Mouse (Mus musculus) adrenal gland, postnatal 4 days (tissue): ENCODE data around the gene Cfap97. TPM values are rescaled to one million over a fixed set of nuclear protein-coding genes. Genes with fewer than 3 reads are reported as not detected.
"Not testable (repeated sequence)": the region's sequence is repeated elsewhere in the genome, so short reads cannot be mapped to it uniquely, and the experiment has no call there.

ENCODE experiments used
- DNase-seq, 2 experiments: peaks; one replicate each; pipeline ENCODE4 v3.0.0; 2021 to 2022; ENCODE audit warnings: low spot score in 2 of 2, mixed read lengths in 2 of 2
- long read RNA-seq, 2 experiments: library from polyadenylated mRNA; stranded (forward); transcript quantifications; one replicate each; pipeline ENCODE4 v2.0.0; 2021
- total RNA-seq, 2 experiments: library from RNA; stranded (reverse); gene quantifications; 2 replicates each; pipeline ENCODE4 v1.2.3; 2021

Gene Cfap97
- total RNA-seq = 10 to 100 TPM; 24.4 to 26.8 TPM
- long read RNA-seq, experiment 1, full-length matches to known transcripts = 1 of 3 reads
- long read RNA-seq, experiment 1, partial matches to known transcripts = 2 of 3 reads
- long read RNA-seq, experiment 1, other reads (novel, unspliced or antisense) = 0 of 3 reads
- long read RNA-seq, experiment 2, full-length matches to known transcripts = 3 of 7 reads
- long read RNA-seq, experiment 2, partial matches to known transcripts = 0 of 7 reads
- long read RNA-seq, experiment 2, other reads (novel, unspliced or antisense) = 4 of 7 reads

DNA sequence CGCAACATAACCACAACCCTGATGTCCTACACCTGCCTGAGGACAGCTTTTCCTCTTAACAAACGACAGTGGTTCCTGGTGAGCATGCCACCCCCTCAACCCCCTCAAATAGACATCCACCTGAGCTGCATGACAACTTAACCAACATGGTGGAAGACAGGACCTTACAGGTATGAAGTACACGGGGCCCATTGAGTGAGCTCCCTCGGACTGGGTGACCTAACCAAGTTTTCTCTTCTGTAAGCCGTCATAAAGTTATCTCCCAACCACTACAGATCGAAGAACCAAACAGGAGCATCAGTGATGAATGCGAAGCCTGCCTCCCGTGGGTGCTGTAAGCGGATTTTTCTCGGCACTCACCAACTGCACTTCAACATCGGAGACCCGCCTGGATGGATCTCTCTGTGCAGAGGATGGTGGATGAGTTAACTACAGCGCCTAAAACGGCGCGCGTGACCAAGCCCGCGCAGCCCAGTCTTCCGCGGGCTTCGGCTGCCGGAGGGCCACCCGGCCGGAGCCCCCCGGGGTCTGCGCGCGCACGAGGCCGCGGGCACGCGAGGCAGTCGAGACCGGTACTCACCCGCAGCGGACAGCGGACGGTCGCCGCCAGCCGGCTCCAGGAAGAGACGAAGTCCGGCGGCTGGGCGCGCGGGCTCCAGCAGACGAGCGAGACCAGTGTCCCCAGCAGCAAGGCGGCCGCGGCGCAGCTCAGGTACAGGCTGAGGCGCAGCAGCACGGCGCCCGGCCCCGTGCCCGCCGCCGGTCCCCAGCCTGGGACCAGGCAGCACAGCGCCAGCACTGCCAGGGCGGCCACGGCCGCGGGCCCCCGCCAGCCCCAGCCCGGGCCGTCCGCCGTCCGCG, at the start of gene Cfap97:
Gene Cfap97 (plus strand): TSS at position 570 of the 861 bp plus-strand sequence.
- DNase-seq = peak; percentile 13 to 19

DNA sequence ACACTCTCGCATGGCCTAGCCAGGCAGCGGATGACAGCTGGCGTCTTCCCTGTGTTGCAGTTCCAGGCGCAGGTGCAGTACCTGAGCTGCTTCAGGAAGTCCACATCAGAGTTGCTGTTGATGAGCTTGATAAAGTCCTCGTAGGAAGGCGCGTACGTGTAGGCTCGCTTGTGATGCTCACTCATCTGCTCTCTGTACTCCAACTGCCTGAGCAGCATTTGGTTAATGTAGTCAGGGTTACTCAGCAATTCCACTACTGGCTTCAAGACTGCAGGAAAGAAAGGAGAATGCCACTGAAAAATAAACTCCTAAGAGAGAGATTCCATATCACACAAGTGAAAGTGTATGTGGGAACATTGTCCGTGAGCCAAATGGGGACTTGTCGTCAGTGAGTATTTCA, 48.1 kb upstream of the Cfap97 start:
- no peak for DNase-seq

DNA sequence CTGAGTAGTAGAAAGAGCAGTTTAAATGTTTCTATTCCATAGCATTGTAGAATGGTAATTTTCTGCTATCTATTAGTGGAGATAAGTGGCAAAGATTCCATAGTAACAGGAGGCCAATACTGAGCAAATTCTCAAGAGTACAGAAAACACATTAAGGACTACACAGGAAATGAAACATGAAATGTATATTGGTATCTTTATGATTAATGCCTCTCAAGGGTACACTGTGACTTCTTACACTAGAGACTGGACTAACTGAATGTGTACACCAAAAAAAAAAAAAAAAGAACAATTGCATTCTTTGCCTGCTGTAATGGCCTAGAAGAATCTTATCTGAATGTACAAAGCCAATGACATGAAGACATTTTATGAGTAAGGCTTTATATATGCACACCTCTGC, 43.9 kb upstream of the Cfap97 start:
- DNase-seq = no peak

DNA sequence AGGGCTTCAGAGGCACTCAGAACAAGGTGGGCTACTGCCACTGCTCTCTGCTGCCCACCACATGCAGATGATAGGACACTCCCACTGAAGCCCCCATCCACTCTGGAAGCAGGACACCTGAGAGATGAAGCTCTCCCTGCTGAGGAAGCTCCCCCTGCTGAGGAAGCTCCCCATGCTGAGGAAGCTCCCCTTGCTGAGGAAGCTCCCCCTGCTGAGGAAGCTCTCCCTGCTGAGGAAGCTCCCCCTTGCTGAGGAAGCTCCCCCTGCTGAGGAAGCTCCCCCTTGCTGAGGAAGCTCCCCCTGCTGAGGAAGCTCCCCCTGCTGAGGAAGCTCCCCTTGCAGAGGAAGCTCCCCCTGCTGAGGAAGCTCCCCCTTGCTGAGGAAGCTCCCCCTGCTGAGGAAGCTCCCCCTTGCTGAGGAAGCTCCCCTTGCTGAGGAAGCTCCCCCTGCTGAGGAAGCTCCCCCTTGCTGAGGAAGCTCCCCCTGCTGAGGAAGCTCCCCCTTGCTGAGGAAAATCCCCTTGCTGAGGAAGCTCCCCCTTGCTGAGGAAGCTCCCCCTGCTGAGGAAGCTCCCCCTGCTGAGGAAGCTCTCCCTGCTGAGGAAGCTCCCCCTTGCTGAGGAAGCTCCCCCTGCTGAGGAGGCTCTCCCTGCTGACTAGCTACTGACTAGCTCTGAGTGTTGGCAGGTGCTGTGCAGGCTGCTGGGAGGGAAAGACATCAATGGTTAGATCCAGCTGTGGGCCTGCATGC, 38.0 kb upstream of the Cfap97 start:
- DNase-seq = not testable (repeated sequence)

DNA sequence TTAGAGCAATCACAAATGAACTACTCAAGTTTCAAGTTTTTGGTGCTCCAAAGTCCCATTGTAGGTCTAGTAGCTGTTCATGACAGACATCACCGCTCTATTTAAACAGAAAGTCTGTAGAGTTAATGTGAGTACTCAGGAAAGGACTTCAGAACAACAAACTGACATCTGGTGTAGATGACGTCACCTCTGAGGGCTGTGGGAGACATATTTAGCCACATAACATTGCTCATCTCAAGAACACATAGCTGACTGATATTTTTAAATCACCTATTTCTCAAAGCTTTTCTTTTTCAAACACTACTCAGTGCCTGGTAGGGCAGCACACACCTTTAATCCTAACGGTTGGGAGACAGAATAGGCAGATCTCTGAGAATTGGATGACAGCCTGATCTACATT, 34.4 kb upstream of the Cfap97 start:
- no peak for DNase-seq

DNA sequence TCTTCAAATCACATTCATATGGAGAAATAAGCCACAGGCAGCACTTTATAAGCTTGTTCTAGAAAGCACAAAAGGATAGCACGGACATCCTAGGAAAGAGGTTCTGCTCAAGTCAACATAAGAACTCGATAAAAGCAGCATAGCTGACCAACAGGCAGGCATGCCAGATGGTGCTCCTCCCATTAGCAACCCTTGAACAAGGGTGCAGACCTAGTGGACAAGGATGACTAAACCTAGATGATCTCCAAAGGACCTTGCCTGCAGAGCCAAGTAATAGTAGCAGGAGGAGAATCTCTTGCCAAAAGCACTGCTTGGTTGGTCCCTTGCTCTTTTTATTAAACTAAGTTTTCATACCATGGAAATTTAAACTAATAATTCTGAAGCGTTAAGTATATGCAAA, 32.4 kb upstream of the Cfap97 start:
- DNase-seq = no peak

DNA sequence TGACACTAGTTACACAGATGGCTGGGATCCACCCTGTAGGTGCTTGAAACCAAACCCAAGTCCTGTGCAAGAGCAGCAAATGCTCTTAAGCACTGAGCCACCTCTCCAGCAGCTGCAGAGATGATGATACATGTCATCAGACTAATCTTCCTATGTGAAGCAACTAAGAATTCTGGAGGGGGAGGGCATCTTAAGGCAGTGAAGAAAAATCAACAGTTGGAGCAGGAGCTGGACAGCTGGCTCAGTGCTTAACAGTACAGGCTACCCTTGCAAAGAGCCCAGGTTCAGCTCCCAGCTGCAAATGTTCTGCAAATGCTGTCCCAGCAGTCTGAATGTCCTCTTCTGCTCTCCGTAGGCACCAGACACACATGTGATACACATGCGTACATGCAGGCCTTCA, 29.1 kb upstream of the Cfap97 start:
- DNase-seq = no peak

DNA sequence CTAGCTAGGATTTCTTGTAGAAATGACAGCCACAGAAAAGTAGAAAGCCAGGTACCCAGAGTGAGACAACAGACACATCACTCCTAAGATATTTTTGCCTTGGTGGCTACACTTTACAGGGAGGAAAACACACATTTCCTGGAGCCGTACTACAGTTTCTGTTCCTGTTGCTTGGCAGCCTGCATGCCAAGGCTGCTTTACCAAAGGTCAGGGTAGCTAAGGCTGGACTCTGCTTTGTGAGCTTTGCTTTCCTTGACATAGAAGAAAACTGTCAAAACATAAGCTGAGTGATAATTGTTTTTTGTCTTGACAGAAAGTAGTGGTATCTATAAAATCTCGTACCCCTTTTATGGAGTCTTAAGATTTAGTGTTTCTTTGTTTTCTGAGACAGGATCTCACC, 21.1 kb upstream of the Cfap97 start:
- DNase-seq = no peak

DNA sequence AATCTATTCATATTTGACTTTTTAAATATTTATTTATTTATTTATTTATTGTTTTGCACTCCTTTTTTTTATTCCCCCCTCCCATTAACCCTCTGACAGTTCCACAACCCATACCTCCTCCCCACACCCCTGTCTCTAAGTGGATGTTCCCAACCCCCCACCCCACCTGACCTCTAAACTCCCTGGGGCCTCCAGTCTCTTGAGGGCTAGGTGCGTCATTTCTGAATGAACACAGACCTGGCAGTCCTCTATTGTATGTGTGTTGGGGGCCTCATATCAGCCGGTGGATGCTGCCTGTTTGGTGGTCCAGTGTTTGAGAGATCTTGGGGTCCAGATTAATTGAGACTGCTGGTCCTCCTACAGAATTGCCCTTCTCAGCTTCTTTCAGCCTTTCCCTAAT, 16.0 kb upstream of the Cfap97 start:
- DNase-seq = not testable (repeated sequence)

DNA sequence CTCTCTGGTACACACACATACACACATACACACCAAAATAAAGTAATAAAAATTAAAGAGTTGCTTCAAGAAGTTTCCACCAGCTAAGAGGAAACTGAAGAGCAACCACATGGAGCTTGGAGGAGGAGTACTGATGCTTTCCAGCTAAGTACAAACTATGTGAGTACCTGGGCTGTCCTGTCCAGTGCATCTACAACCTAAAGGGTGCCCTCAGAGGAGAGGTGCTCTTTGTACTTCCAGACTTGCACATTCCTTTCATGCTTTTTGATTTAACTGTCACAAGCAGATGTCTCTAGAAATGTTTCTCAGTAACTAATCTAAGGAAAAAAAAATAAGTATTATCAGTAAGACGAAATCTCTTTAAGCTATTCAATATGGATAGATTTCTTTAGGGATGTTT, 14.2 kb upstream of the Cfap97 start:
- no peak for DNase-seq

DNA sequence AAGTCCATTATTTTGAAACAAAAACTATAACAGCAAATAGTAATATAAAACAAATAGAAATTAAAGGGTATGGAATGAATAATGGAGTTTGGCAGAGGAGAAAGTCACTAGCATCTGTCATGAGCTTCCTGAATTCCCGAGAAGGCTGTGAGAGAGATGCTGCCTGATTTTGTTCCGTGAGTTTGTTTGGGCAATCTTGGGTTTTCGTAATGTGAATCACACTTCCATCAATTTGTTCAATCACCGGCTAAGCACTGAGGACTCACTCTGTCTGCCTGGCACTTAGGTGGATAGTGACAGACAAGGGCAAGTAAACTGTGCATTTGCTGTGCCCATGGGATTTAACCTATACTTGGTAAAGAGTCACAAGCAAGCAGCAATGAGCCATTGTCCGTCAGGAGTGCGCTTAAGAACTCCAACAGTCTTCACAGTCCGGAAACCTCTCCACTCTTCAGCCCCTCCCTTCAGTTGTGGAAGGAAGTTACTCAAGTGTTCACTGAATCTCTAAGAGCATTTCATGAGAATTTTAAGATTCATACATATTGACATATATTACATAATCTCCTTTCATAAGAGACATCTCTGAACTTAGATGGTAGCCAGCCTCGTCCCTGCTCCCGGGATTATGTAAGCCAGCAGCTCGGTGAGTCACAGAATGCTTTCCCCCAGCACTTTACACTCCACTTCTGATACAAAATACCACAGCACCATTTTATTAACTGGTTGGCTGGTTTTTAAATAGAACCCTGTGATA, 13.6 kb upstream of the Cfap97 start:
- DNase-seq = no peak

DNA sequence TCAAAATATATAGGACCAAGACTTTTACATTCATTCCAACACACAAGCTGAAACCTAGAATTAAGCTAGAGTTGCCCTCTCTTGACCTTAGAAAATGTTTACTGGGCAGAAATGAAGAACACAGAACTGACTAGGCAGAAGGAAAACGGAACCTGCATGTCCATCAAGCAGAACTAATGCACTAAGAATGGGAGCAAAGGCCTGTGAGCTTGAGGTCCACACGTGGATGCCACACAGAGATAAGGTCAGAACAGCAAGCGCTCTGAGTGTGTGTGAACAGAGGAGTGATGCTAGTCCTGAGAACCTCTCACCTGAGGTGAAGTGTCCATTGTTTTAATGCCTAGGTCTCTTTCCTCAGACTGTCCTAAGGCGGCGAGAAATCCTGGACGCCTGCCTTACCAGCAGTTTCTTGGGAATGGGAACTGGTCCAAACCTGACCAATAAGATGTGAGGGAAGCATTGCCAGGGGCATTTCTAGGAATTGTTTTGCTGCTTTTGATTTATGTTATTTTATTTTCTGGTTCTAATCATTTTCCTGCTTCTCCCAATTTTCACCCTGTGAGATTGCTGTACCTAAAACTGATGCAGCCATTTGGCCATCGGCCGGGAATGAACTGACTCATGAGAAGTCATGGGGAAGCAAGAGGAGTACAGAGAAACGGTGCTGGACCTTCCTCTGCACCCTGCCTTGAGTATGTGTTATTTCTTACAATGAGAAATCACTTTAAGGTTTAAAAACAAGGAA, 11.0 kb upstream of the Cfap97 start:
- no peak for DNase-seq

DNA sequence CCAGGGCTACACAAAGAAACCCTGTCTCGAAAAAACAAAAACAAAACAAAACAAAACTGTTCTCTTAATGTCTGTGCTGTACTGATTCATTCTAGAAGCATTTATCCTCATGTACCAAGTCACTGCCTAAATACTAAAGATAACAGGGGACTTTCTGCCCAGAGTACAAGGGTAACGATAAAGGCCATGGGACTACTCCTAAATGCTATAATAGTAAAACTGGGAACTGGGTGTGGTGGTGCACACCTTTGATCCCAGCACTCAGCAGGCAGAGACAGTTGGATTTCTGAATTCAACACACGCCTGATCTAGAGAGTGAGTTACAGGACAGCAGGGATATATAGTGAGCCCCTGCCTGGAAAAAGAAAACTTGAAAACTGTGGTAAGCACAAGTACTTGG, 9.9 kb upstream of the Cfap97 start:
- no peak for DNase-seq

DNA sequence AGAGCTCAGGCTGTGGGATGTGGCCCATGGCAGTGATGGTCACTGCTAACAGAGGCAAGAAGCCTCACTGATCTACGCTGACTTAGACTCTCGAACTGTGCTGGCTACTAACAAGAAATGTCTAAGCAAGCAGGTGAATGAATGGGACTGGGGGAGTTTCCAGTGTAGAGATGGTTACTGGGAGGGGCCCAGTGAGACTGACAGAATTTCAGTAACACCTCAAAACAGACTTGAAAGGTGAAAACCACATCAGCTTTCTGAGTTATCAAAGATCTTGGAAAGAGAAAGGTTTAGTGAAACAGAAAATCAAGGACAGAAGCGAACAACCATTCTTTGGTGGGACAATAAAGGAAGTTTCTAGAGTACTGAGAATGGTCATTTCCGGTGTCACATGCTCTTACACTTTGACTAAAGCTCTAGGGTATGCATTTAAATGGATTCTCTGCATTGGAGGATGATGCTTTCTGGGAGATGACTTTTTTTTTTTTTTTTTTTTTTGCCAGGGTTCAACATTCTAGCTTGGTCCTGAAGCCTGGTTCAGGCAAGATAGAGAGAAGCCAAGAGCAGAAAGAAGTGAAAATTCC, 9.0 kb upstream of the Cfap97 start:
- DNase-seq = no peak

DNA sequence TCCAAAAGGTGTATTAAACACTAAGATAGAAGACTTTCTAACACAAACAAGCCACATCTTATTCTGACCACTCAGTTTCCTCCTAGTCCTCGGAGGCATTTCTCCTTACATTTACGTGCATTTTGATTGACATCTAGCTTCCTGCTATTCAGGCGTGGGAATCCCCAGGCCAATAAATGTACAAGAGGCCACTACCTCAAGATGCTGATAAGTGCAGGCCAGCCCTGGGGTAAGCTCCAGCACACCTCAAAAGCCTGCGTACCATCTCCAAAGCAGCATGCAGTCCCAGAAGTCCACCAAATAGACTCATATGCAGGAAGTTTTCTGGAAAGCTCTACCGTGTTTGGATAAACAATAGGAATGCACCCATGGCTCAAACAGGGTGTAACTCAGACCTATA, 8.1 kb upstream of the Cfap97 start:
- no peak for DNase-seq

DNA sequence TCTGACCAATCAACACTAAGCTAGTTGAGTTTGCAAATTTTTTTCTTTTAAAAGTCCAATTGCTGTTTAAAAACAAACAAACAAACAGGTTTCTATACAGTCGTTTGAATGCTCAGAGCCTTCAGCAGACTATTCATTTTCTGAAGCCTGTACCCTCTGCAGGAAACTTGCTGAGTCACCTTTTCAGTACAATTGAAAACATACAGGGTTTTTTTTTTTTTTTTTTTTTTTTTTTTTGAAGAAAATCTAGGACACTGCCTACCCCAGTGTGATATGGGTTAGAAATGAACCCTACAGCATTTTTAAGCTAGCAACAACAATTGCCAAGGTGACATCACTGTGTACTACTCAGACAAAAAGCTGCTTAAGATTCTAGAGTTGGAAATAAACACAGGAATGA, 7.6 kb upstream of the Cfap97 start:
- no peak for DNase-seq

DNA sequence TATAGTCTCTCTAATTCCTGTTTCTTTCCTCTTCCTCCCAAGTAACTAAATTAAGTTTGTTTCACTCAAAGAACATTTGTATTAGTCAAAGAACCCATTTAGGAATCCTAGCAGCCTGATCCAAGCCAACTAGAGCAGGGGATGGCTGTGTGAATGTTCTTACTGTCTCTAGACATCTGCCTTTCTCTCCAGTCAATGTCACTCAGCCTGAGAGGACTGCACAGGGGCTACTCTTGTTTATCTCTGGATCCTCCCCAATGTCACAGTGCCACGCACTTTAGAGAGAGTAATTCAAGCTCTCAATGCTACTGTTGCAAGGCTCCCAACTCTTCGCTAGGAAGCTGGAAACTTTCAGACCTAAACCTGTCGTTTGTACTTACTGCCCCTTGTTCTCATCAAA, 5.4 kb upstream of the Cfap97 start:
- DNase-seq = no peak

DNA sequence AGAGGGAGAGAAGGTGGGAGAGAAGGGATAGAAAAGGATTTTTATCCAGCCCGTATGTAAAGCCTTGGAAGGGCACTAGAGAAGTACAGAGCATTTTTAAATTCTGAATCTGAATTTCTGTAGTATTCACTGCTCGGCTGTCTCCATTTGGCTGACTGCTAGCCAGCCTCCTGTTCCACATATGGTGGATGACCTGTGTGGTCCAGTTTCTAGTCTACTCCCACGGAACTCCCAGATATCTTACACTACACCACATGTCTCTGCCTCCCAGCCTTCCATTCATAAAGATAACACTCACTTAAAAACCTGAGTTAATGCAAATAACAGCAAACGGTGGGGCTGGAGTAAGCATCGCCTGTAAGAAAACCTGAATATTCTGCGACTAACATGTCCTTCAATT, 2.3 kb upstream of the Cfap97 start:
- DNase-seq = no peak

DNA sequence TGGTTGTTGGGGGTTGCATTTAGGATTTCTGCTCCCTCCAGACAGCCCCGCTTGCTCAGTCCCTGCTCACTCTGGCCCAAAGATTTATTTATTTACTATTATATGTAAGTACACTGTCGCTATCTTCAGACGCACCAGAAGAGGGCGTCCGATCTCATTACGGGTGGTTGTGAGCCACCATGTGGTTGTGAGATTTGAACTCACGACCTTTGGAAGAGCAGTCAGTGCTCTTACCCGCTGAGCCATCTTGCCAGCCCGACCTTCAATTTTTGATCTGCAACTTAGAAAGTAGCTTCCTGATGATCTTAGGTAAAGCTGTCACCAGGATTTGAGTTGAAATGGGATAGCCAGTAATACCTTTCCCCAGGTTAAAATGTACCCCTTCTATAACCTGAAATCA, 1.8 kb upstream of the Cfap97 start:
- no peak for DNase-seq
